Mouse (Mus musculus): ENCODE data around the gene Jph4. TPM values are rescaled to one million over a fixed set of nuclear protein-coding genes. Genes with fewer than 3 reads are reported as not detected.

Jph4 gene
- total and polyA plus RNA-seq, 3 experiments: not detected

GRCm38 (mm10) chr14:55113975-55114645 lies 2.6 kb downstream of the Jph4 start:
- Histone ChIP-seq H3K27me3 (ENCODE audit: control insufficient read depth in 1 of 2, insufficient read depth in 2 of 2, low read length in 2 of 2) (peaks cover 2 to 5% of the 10 kb centered on the region in 2 experiments; a peak in 3 of 4 replicates), H3K27ac (ENCODE audit: control insufficient read depth, low read depth, low read length) (no peak overlapping the region), H3K36me3 (ENCODE audit: control insufficient read depth in 1 of 2, insufficient read depth in 2 of 2, low read length in 2 of 2) (no peaks in the 10 kb centered on the region), H3K79me2 (ENCODE audit: control insufficient read depth, insufficient read depth, low read length, poor library complexity) (no peaks in the 10 kb centered on the region), H3K4me1 (ENCODE audit: control insufficient read depth in 1 of 2, insufficient read depth in 2 of 2, low read length in 2 of 2) (no peaks in the 10 kb centered on the region), H3K9me3 (replicated peaks; ENCODE audit: insufficient read depth, low read length) (no peaks in the 10 kb centered on the region), H3K4me3 (ENCODE audit: control insufficient read depth in 1 of 2, insufficient read depth in 1 of 2, low read depth in 2 of 2, low read length in 2 of 2) (no peak overlapping the region), H3K9ac (ENCODE audit: control insufficient read depth, low read depth, low read length, poor library complexity, severe bottlenecking) (no peak overlapping the region)
- DNase-seq (ENCODE audit: low read depth, low spot score): no peak
- no peak for TF ChIP-seq SIN3A (IDR thresholded peaks at IDR 0.05; ENCODE audit: low read length)
- TF ChIP-seq HCFC1 (IDR thresholded peaks at IDR 0.05; ENCODE audit: low read depth, low read length): no peak
- TF ChIP-seq MYC (IDR thresholded peaks at IDR 0.05; ENCODE audit: low read depth, low read length): no peak
- TF ChIP-seq RAD21 (IDR thresholded peaks at IDR 0.05; ENCODE audit: low read depth, low read length): no peak
- no peak for TF ChIP-seq JUND (IDR thresholded peaks at IDR 0.05; ENCODE audit: low read depth, low read length)
- no peak for TF ChIP-seq EP300 (IDR thresholded peaks at IDR 0.05; ENCODE audit: low read depth in 1 of 2, low read length in 2 of 2)
- no peak for TF ChIP-seq CTCF (IDR thresholded peaks at IDR 0.05 in 2 of 3, conservative IDR thresholded peaks at IDR 0.05 in 1 of 3; ENCODE audit: control insufficient read depth in 1 of 3, insufficient read depth in 1 of 3, low read depth in 2 of 3, low read length in 3 of 3, poor library complexity in 1 of 3, severe bottlenecking in 1 of 3)
- TF ChIP-seq TCF12 (IDR thresholded peaks at IDR 0.05; ENCODE audit: low read depth, low read length): no peak
- TF ChIP-seq POLR2A (IDR thresholded peaks at IDR 0.05; ENCODE audit: control insufficient read depth in 1 of 2, insufficient read depth in 1 of 2, low read depth in 1 of 2, low read length in 2 of 2, poor library complexity in 1 of 2): no peak
- TF ChIP-seq USF2 (IDR thresholded peaks at IDR 0.05; ENCODE audit: borderline replicate concordance in 1 of 2, insufficient read depth in 1 of 2, low read depth in 1 of 2, low read length in 2 of 2): no peak
- no peak for TF ChIP-seq TBP (IDR thresholded peaks at IDR 0.05; ENCODE audit: low read depth, low read length)
- TF ChIP-seq CHD1 (IDR thresholded peaks at IDR 0.05; ENCODE audit: low read depth, low read length): no peak
- TF ChIP-seq MAFK (IDR thresholded peaks at IDR 0.05; ENCODE audit: borderline replicate concordance, low read depth, low read length): no peak
- no peak for TF ChIP-seq GABPA (IDR thresholded peaks at IDR 0.05; ENCODE audit: low read depth, low read length)
- no peak for TF ChIP-seq MYB (IDR thresholded peaks at IDR 0.05; ENCODE audit: low read depth, low read length)
- TF ChIP-seq ELF1 (IDR thresholded peaks at IDR 0.05; ENCODE audit: low read depth, low read length): no peak

GRCm38 (mm10) chr14:55113351-55113974 lies 3.3 kb downstream of the Jph4 start:
- TF ChIP-seq SIN3A (IDR thresholded peaks at IDR 0.05; ENCODE audit: low read length) (no peak), USF1 (IDR thresholded peaks at IDR 0.05; ENCODE audit: low read depth, low read length) (no peak), ELF1 (IDR thresholded peaks at IDR 0.05; ENCODE audit: low read depth, low read length) (no peak), TCF12 (IDR thresholded peaks at IDR 0.05; ENCODE audit: low read depth, low read length) (no peak), MXI1 (IDR thresholded peaks at IDR 0.05; ENCODE audit: low read depth, low read length) (no peak), NRF1 (IDR thresholded peaks at IDR 0.05; ENCODE audit: insufficient read depth, low read depth, low read length, poor library complexity, severe bottlenecking) (no peak), CTCF (IDR thresholded peaks at IDR 0.05 in 2 of 3, conservative IDR thresholded peaks at IDR 0.05 in 1 of 3; ENCODE audit: control insufficient read depth in 1 of 3, insufficient read depth in 1 of 3, low read depth in 2 of 3, low read length in 3 of 3, poor library complexity in 1 of 3, severe bottlenecking in 1 of 3) (no peak), RAD21 (IDR thresholded peaks at IDR 0.05; ENCODE audit: low read depth, low read length) (no peak), MAX (IDR thresholded peaks at IDR 0.05; ENCODE audit: low read length) (no peak)
- Histone ChIP-seq H3K4me1 (ENCODE audit: control insufficient read depth in 1 of 2, insufficient read depth in 2 of 2, low read length in 2 of 2) (no peaks in the 10 kb centered on the region), H3K27me3 (ENCODE audit: control insufficient read depth in 1 of 2, insufficient read depth in 2 of 2, low read length in 2 of 2) (peaks cover 2 to 5% of the 10 kb centered on the region in 2 experiments; a peak in 3 of 4 replicates), H3K4me3 (ENCODE audit: control insufficient read depth in 1 of 2, insufficient read depth in 1 of 2, low read depth in 2 of 2, low read length in 2 of 2) (no peak overlapping the region), H3K27ac (ENCODE audit: control insufficient read depth, low read depth, low read length) (no peak overlapping the region), H3K9ac (ENCODE audit: control insufficient read depth, low read depth, low read length, poor library complexity, severe bottlenecking) (no peak overlapping the region), H3K79me2 (ENCODE audit: control insufficient read depth, insufficient read depth, low read length, poor library complexity) (no peaks in the 10 kb centered on the region), H3K9me3 (replicated peaks; ENCODE audit: insufficient read depth, low read length) (no peaks in the 10 kb centered on the region), H3K36me3 (ENCODE audit: control insufficient read depth in 1 of 2, insufficient read depth in 2 of 2, low read length in 2 of 2) (no peaks in the 10 kb centered on the region)
- DNase-seq (ENCODE audit: low read depth, low spot score): no peak

All from MEL (cell line).